Mouse (Mus musculus) heart, adult 2 months (tissue): Measurements from ENCODE around the gene Aldh3b3.

Experiments used
- CTCF ChIP-seq: fragments of 200-600 bp; IDR thresholded peaks from 2 replicates; pipeline ENCODE4 v1.8.1; 2022; ENCODE audit warnings: antibody characterized with exemption, mild to moderate bottlenecking, moderate library complexity
- POLR2A ChIP-seq: fragments of 200-500 bp; IDR thresholded peaks from 2 replicates; pipeline ENCODE4 v1.6.1; 2011; ENCODE audit warnings: mild to moderate bottlenecking, low read depth, low read length, control low read depth; ENCODE audit not compliant: insufficient read depth

DNA sequence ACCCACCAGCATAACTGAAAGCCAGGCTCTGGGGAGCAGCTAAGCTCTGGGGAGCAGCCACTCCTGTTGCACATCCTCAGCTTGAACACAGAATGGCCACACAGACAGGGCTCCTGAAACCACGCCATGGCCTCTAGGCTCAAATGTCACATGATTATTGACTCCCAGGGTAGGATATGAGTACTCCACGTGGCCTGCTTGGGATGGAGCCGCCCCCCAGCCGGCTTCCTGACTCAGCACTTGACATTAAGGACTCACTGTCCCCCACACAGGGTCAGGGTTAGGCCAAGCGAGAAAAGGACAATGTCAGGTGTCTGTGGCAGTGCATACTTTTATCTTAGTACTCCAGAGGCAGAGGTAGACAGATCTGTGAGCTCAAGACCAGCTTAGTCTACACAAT is 48.2 kb upstream of the Aldh3b3 start:
- no peak for TF ChIP-seq POLR2A
- no peak for TF ChIP-seq CTCF
